Mouse (Mus musculus) thymus, adult 2 months (tissue): Measurements from ENCODE around the gene Tenm4.

Source experiments
- CTCF ChIP-seq: fragments of 200-500 bp; IDR thresholded peaks from 2 replicates; pipeline ENCODE4 v1.5.1; 2012; ENCODE audit warnings: mild to moderate bottlenecking, control low read depth, low read length, moderate library complexity, borderline replicate concordance; ENCODE audit not compliant: control insufficient read depth, poor library complexity, insufficient read depth; ENCODE audit errors: extremely low read depth
- POLR2A ChIP-seq: fragments of 200-500 bp; IDR thresholded peaks from 2 replicates; pipeline ENCODE4 v1.6.1; 2012; ENCODE audit warnings: mild to moderate bottlenecking, low read length, control low read depth, moderate library complexity; ENCODE audit not compliant: control insufficient read depth, poor library complexity, insufficient read depth; ENCODE audit errors: extremely low read depth

- TF ChIP-seq CTCF (no peak), POLR2A (no peak)
Measured at GRCm38 (mm10) chr7:96204809-96205350, 33.8 kb downstream of the Tenm4 start.
